Mouse (Mus musculus) heart, postnatal 0 days (tissue): ENCODE data around the gene Hpgd.

Source experiments
- CTCF ChIP-seq: IDR thresholded peaks from 2 replicates; pipeline ENCODE4 v1.5.1; 2016; ENCODE audit warnings: antibody characterized with exemption, control low read depth, low read depth
- EP300 ChIP-seq: IDR thresholded peaks from 2 replicates; pipeline ENCODE4 v1.6.1; 2016; ENCODE audit warnings: antibody characterized with exemption, low read depth

- no peak for TF ChIP-seq CTCF
- no peak for TF ChIP-seq EP300
Observed at GRCm38 (mm10) chr8:56287370-56288072, 6.9 kb upstream of the Hpgd start.
